Mouse (Mus musculus) adrenal gland, postnatal 25 days (tissue): Measurements from ENCODE around the gene Gal3st2. TPM values are rescaled to one million over a fixed set of nuclear protein-coding genes. Genes with fewer than 3 reads are reported as not detected.
A peak's percentile ranks its signal among the peaks of the same experiment; 100 is the strongest.
"Not testable (repeated sequence)": the region's sequence is repeated elsewhere in the genome, so short reads cannot be mapped to it uniquely, and the experiment has no call there.

Experiments used
- DNase-seq: peaks from one replicate; pipeline ENCODE4 v3.0.0; 2021; ENCODE audit warnings: mixed read lengths
- long read RNA-seq: library from polyadenylated mRNA; stranded (forward); transcript quantifications from one replicate; pipeline ENCODE4 v2.0.0, GENCODE M21; 2021
- total RNA-seq: library from RNA; stranded (reverse); gene quantifications from 2 replicates; pipeline ENCODE4 v1.2.3, GENCODE M21; 2021

The Gal3st2 gene
- not detected in 2 replicates for total RNA-seq
- long read RNA-seq: 0 reads

DNA sequence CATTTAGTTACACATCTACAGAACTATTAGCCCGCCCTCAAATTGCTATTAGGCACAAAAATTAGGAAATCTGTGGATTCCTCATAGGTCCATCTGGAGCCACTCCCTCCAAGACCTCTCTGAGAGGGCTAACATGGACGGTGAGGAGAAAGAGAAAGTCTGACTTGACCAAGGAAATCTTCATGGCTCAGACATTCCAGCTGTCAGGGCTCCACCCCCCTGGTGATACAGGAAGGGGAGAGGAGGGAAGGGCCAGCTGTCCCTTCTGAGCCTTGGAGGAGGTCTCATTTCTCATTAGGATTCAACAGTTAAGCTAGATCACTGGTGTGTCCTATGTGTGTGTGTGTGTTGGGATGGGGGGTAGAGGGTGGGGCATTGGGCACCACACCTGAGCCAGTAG, at the start of gene Gal3st2:
Gene Gal3st2 (plus strand): TSS at position 259 of the 400 bp plus-strand sequence.
- DNase-seq: not testable (repeated sequence)

DNA sequence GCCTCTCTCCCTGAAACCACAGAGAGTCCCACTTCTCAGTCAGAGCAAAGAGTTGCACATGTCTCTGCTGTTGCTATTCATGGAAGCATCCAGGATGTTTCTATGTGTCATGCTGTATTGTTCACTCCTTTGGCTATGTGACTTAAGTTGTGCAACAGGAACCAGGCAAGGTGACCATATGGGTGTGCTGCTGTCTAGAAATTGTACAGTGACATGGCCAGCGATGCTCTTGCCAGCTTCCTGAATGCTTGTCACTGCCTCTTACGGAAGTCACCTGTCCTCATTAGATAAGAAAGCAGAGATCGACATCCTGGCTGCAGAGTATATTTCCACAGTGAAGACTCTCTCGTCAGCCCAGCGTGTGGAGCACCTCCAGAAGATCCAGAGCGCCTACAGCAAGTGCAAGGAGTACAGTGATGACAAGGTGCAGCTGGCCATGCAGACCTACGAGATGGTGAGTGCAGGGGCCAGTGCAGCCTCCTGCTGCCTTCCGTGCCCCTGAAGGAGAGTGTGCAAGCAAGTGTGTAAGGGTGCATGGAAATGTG, 49.5 kb upstream of the Gal3st2 start:
- DNase-seq: no peak

GRCm38 (mm10) chr1:93817823-93818532, 43.1 kb upstream of the Gal3st2 start:
- DNase-seq: no peak

DNA sequence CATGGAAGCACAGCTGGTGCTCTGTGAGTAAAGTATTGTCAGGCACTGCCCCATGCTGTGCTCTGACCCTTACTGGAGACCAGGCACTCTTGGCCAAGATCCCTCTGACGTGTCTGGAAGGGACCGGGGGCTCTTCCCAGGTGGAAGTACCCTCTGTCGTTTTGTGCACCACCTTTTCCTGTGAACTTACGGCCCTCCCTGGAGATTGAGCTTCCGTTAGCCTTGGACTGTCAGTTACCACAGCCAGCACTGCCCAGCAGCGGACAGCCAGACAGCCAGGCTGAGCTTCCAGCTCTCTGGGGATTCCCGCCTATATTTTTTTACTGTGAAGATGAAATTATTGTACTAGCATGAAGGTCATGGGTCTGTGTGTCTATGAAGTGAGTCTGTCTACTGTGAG, 42.4 kb upstream of the Gal3st2 start:
- DNase-seq: no peak

- DNase-seq: no peak
Observed at GRCm38 (mm10) chr1:93823796-93824495, 37.2 kb upstream of the Gal3st2 start.

GRCm38 (mm10) chr1:93824609-93825008, 36.5 kb upstream of the Gal3st2 start, which contains the start of gene D2hgdh:
TSS of gene D2hgdh (plus strand) at chr1:93824909.
- no peak for DNase-seq

- peak; percentile 93 for DNase-seq
Observed at GRCm38 (mm10) chr1:93825105-93825674, 35.9 kb upstream of the Gal3st2 start.

DNA sequence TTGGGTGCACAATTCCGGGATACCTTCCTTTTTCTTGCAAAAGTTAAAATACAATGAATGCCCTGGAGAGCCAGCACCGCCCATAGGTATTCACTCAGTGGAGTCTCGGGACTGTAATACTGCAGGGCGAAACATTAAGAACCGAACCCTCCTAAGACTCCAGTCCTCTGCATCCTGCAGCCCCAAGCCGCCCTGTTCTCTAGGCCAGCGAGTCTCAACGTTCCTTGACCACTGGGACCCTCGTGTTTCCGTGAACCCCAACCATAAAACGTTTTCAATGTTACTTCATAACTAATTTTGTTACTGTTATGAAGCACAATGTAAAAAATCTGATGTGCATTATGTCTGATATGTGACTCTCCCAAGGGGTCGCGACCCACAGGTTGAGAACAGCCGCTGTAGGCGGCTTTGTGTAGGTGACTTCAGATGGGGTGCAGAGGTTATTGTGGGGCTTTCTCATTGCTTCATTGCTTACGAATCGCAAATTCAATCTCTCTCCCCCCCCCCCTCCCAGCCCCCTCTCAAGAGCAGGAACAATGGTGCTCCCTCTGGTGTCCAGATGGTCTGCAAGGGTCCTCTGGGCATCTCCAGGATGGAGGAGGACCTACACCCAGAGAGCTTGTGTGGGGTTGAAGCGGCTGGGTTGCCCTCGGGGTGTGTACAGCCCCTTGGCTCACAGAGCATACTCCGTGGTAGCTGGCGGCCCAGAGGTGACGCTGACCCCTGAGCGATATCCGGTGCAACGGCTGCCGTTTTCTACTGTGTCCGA, 35.2 kb upstream of the Gal3st2 start:
- DNase-seq: no peak

DNA sequence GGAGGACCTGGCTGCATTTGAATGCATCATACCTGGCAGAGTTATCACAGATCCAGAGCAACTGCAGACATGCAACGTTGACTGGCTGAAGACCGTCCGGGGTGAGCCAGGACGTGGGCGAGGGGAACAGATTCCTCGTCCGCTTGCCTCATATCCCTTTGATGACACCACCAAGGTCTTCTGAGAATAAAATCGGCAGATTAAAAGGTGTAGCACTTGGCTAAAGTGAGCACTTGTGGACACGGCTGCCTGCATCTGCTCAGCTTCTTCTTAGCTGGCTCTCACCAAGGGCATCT, 34.6 kb upstream of the Gal3st2 start:
- DNase-seq: no peak

- not testable (repeated sequence) for DNase-seq
Observed at GRCm38 (mm10) chr1:93832754-93833360, 28.2 kb upstream of the Gal3st2 start.

DNA sequence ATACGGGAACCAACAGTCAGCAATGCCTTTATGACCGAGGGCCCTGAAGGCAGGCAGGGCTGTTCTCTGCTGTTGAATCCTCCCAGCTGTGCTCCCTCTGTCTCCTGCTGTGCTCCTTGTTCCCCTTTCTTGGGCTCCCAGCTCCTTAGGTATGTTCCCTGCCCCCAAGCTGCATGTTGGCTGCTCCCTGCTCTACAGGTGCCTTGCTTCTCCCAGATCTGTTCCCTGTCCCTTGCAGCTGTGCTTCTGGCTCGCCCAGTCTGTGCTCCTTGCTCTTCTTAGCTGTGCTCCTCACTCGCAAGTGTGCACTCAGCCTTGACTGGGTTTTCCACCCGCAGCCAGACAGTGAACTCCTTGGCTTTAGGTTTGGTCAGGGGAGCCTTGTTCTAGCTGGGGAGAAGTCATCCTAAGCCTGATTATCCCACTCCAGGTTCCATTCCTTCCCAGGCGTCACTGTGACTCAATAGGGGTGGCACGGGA, 26.4 kb upstream of the Gal3st2 start:
- DNase-seq: no peak

DNA sequence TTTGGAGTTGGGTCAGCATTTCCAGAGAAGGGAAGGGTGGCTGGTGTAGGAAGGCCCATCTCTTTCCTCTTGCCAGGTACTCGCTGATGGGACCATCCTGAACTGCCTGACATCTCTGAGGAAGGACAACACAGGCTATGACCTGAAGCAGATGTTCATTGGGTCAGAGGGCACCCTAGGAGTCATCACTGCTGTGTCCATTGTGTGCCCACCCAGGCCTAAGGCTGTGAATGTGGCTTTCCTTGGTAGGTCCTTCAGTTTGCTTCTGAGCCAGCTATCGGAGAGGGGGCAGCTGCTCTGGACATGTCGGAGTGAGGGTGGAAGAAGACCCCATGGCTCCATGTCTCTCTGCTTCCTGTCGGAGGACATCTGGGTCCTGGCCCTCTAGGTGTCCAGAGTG, 25.9 kb upstream of the Gal3st2 start:
- DNase-seq: no peak

- DNase-seq: no peak
Observed at GRCm38 (mm10) chr1:93835876-93836531, 25.1 kb upstream of the Gal3st2 start.

DNA sequence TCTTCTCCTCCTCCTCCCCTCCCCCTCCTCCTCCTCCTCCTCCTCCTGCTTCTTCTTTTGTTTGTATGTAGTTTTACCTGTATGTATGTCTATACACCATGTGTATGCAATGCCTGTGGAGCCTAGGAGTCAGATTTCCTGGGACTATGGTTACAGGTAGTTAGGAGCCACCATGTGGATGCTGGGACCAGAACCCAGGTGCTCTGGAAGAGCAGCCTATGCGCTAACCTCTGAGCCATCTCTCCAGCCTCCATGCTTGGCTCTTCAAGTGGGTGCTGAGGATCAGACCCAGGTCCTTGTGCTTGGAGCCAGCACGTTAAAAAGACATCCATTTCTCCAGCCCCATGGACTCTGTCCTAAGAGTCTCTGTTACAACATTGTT, 24.6 kb upstream of the Gal3st2 start:
- DNase-seq: no peak

DNA sequence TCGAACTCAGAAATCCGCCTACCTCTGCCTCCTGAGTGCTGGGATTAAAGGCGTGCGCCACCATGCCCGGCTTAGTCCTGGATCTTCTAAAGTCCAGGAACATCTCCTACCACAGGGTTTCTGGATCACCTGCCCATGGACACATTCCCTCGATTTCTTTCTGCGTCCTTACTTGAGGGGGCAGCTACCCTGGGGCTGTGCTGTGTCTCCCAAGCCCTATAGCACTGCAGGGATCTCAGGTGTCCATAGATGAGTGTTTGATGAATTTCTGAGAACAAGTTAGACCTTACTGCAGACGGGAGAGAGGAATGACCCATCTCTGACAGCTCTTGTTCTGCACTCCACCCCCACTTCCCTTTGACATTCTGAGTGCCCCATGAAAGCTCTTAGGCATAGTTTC, 23.8 kb upstream of the Gal3st2 start:
- no peak for DNase-seq

DNA sequence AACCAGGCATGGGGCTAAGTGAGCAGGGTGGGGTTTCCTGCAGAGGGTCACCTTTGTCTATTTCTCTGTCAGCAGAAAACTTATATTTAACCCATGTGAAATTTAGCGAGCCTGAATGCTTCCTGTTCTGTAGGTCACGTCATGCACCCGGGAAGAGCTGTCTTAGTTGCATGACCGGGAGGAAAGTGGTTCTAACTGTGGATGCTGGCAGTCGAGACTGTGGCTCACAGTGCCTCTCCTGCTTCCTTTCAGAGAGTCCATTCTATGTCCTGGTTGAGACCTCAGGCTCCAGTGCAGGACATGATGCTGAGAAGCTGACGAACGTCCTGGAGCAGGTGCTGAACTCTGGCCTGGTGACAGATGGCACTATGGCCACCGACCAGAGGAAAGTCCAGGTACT, 22.5 kb upstream of the Gal3st2 start:
- DNase-seq: not testable (repeated sequence)

- DNase-seq: not testable (repeated sequence)
Observed at GRCm38 (mm10) chr1:93845766-93846366, 15.2 kb upstream of the Gal3st2 start.

- DNase-seq: not testable (repeated sequence)
Observed at GRCm38 (mm10) chr1:93855790-93856189, 5.3 kb upstream of the Gal3st2 start.

DNA sequence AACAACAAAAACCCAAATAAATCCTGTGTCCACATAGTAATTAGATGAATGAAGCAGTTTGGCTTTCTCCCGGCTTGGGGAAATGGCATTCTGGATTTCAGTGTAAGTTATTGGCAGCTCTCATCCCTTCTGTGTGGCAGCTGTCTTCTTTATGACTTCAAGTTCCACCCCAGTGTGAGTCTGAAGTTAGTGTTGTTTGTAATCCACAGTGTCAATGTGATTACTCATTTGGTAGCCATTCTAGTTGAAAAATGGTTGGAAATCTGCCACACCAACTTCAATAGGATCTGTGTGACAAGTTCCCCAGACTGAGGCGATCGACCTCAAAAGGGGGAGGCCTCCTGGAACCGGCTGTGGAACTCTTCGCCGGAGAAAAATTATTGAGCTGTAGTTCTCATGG, 3.7 kb upstream of the Gal3st2 start:
- DNase-seq: no peak

GRCm38 (mm10) chr1:93857991-93858390, 3.1 kb upstream of the Gal3st2 start:
- DNase-seq: no peak

DNA sequence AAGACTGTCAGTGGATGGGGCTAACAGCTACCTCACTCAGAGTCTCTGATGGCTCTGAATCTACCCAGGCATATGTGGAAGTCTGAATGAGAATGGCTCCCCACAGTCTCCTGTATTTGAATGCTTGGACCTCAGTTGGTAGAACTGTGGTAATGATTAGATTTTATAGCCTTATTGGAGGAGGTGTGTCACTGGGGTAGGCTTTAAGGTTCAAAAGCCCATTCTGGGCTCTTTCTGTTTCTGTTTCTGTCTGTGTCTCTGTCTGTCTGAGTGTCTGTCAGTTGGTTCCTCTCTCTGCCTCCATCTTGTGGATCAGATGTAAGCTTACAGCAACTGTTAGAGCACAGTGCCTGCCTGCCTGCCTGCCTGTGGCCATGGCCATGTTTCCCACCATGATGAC, 1.5 kb upstream of the Gal3st2 start:
- DNase-seq: no peak
